Mouse (Mus musculus): ENCODE data around the gene Ccer2. TPM values are rescaled to one million over a fixed set of nuclear protein-coding genes. Genes with fewer than 3 reads are reported as not detected.

Ccer2 gene
- polyA plus RNA-seq (2015; fragmentation: Nextera tagmentation; extraction: Ambion mirVana): 0.82 and 1.9 TPM in 2 replicates

DNA sequence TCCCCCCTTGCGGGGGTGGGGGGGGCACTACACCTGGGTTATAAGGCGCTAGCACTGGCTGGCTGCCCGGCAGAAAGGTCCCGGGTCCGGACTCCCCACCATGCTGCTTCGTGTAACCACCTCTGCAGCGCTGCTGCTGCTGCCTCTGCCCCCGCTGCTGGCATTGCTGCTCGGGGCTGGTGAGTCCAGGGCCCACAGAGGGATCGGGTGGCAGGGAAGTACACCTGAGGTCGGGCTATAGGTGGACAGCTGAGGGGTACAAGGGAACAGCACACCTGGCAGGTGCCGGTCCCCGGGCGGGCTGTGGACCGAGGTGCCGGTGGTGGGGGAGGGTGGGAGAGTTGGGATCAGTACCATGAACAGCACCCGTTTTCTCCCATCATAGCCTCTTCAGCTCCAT, at the start of gene Ccer2:
Gene Ccer2 (plus strand): TSS at position 96 of the 400 bp plus-strand sequence.
- no peaks in the 10 kb centered on the region for H3K9me3 ChIP-seq
- H3K9ac ChIP-seq: no peak within 1 kb of the TSS
- peak within 1 kb of the TSS; percentile 19 for H3K4me2 ChIP-seq
- no peak for ATAC-seq (ENCODE audit: insufficient number of reproducible peaks, low FRiP score, low TSS enrichment, low read depth)
- peaks cover 12% of the 10 kb centered on the region for H3K4me1 ChIP-seq
- peaks cover 45% of the 10 kb centered on the region for H3K36me3 ChIP-seq
- peak within 1 kb of the TSS; percentile 3; the same call in 1 of the 2 replicates for H3K4me3 ChIP-seq
- H3K27me3 ChIP-seq: peaks cover 24% of the 10 kb centered on the region
- 2% methylated on average over 17 of the region's 17 CpGs for WGBS
- no peak within 1 kb of the TSS for H3K27ac ChIP-seq

DNA sequence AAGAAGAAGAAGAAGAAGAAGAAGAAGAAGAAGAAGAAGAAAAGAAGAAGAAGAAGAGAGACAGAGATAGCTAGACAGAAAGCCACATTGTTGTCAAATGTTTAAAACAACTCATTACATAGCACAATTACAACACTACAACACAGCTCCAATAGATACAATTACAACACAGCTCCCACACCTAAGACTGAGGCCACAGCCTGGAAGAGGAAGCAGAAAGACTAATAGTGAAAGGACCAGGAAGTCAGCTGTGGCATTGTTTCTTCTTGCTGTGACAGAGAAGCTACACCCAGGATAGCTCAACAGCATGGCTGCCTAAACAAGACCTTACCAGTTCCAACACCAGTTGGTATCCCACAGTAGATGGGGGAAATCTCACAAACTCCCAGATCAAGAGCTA, 46.5 kb upstream of the Ccer2 start:
- H3K27ac ChIP-seq: no peak overlapping the region
- H3K4me1 ChIP-seq: no peaks in the 10 kb centered on the region
- no peak overlapping the region for H3K9ac ChIP-seq
- H3K4me3 ChIP-seq: no peak overlapping the region
- no peak for ATAC-seq (ENCODE audit: insufficient number of reproducible peaks, low FRiP score, low TSS enrichment, low read depth)
- no peaks in the 10 kb centered on the region for H3K36me3 ChIP-seq
- H3K27me3 ChIP-seq: no peaks in the 10 kb centered on the region
- H3K9me3 ChIP-seq: no peaks in the 10 kb centered on the region
- no peak overlapping the region for H3K4me2 ChIP-seq

DNA sequence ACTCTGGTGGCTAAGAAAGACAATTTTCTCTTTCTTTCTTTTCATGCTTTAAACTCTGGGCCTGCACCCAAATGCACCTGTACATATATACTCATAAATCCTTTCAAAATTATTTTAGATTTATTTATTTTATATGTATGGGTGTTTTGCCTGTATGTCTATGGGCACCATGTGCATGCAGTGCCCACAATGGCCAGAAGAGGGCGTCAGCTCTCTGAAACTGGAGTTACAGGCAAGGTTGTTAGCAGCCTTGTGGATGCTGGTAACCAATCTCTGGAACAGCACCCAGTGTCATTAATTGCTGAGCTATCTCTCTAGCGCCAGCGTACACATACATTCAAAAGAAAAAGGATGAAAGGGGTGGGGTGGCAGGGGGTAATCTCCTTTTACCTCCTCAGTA, 45.0 kb upstream of the Ccer2 start:
- Histone ChIP-seq H3K4me1 (no peaks in the 10 kb centered on the region), H3K9me3 (no peaks in the 10 kb centered on the region), H3K27me3 (no peaks in the 10 kb centered on the region), H3K4me2 (no peak overlapping the region), H3K27ac (no peak overlapping the region), H3K4me3 (no peak overlapping the region), H3K9ac (no peak overlapping the region), H3K36me3 (no peaks in the 10 kb centered on the region)
- no peak for ATAC-seq (ENCODE audit: insufficient number of reproducible peaks, low FRiP score, low TSS enrichment, low read depth)
- 68% methylated on average over 3 of the region's 3 CpGs for WGBS

DNA sequence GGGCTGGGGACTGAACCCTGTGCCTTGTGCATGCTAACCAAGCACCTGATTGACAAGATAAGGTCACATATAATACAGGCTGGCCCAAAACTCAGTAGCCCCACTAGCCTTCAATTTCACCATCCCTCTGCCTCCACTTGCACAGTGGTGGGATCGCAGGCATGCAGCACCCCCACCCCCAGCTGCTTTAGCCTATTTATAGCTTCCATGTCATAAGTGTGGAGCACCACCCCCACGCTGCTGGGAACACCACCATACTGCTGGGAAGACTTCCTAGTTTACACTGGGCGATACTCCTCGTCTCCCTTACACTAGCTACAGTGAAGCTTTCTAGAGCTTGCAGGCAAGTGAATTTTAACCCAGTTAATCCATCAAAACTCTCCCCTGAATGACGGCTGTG, 41.3 kb upstream of the Ccer2 start:
- Histone ChIP-seq H3K4me2 (no peak overlapping the region), H3K4me3 (no peak overlapping the region), H3K27me3 (no peaks in the 10 kb centered on the region), H3K9me3 (no peaks in the 10 kb centered on the region), H3K27ac (no peak overlapping the region), H3K4me1 (peaks cover 16% of the 10 kb centered on the region; the same call in 1 of the 2 replicates), H3K36me3 (no peaks in the 10 kb centered on the region), H3K9ac (no peak overlapping the region)
- ATAC-seq (ENCODE audit: insufficient number of reproducible peaks, low FRiP score, low TSS enrichment, low read depth): no peak
- WGBS: 70% methylated on average over 5 of the region's 5 CpGs

DNA sequence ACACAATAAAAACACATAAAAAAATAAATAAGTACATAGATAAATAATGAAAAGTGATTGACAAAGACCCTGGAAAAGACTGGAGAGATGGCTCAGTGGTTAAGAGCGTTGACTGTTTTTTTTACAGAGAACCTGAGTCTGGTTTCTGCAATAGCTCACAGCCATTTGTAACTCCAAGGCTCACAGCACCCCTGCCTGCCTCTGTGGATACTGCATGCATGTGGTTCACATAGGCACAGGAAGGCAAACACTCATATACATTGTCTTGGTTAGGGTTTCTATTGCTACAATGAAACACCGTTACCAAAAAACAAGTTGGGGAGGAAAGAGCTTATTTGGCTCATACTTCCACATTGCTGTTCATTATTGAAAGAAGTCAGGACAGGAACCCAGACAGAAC, 40.4 kb upstream of the Ccer2 start:
- H3K9ac ChIP-seq: no peak overlapping the region
- no peaks in the 10 kb centered on the region for H3K36me3 ChIP-seq
- ATAC-seq (ENCODE audit: insufficient number of reproducible peaks, low FRiP score, low TSS enrichment, low read depth): no peak
- H3K4me3 ChIP-seq: no peak overlapping the region
- H3K9me3 ChIP-seq: no peaks in the 10 kb centered on the region
- no peak overlapping the region for H3K4me2 ChIP-seq
- 90% methylated on average over 2 of the region's 2 CpGs for whole genome bisulfite sequencing
- peaks cover 16% of the 10 kb centered on the region; the same call in 1 of the 2 replicates for H3K4me1 ChIP-seq
- H3K27ac ChIP-seq: no peak overlapping the region
- no peaks in the 10 kb centered on the region for H3K27me3 ChIP-seq

DNA sequence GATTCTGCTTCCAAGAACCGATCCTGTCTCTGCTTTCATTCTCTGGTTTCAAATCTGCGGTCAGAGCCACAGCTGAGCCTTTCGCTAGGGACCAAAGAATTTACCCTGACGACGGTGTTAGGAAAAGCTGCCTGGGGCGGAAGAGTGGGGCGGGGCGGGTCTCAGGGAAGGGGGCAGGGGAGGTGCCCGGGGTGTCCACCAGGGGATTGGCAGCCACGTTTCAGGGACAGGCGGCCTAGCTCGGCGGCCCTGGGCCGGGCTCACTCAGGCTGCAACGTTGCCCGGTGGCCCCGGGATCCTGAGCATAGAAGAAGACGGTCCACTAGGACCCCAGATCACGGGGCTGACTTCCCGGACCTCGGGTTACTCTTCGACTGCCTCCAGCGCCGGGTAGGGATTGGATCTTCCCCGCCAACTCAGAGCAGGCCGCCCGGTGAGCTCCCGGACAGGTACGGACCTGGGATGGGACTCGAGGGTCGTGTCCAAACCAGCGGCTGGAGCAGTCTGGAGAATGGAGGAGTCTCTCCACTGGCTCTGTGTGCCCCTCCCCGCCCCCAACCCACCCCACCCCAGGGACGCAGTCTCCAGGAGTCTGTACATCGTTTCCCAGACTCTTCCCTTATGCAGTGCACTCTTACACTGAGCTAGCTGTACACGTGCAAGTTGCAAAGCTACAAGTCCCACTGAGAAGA, 39.2 kb upstream of the Ccer2 start, which contains the start of gene Fbxo17:
Gene Fbxo17 (plus strand): TSS at position 215 of the 692 bp plus-strand sequence.
- Histone ChIP-seq H3K4me2 (peak within 1 kb of the TSS; percentile 65), H3K4me1 (peaks cover 21% of the 10 kb centered on the region; the same call in 1 of the 2 replicates), H3K9me3 (no peaks in the 10 kb centered on the region), H3K36me3 (no peaks in the 10 kb centered on the region), H3K9ac (peak within 1 kb of the TSS; percentile 64), H3K4me3 (peak within 1 kb of the TSS; percentile 57), H3K27me3 (no peaks in the 10 kb centered on the region), H3K27ac (peak within 1 kb of the TSS; percentile 87)
- peak; percentile 82 for ATAC-seq (ENCODE audit: insufficient number of reproducible peaks, low FRiP score, low TSS enrichment, low read depth)
- under 1% methylated on average over 36 of the region's 36 CpGs for WGBS

DNA sequence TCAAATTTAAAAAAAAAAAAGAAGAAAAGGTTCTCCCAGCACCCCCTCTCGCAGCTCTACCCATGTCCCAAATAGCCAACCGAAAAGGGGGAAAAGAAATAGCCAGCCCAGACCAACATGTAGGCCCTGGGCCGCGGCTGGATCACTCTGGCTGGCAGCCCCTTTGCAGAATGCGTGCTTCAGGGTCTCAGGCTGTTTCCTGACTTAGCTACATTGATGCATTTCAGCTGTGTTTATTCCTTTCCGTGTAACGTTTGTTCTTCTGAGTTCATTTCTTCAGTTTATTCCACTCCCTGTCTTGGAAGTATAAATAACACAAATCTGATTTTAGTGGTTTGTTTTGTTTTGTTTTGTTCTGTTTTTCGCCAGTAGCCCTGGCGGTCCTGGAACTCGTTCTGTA, 38.2 kb upstream of the Ccer2 start:
- Histone ChIP-seq H3K4me3 (peak overlapping the region; percentile 57), H3K4me1 (peaks cover 21% of the 10 kb centered on the region; the same call in 1 of the 2 replicates), H3K4me2 (peak overlapping the region; percentile 65), H3K27ac (no peak overlapping the region), H3K27me3 (no peaks in the 10 kb centered on the region), H3K9me3 (no peaks in the 10 kb centered on the region), H3K36me3 (no peaks in the 10 kb centered on the region), H3K9ac (no peak overlapping the region)
- WGBS: 79% methylated on average over 10 of the region's 10 CpGs
- ATAC-seq (ENCODE audit: insufficient number of reproducible peaks, low FRiP score, low TSS enrichment, low read depth): no peak

DNA sequence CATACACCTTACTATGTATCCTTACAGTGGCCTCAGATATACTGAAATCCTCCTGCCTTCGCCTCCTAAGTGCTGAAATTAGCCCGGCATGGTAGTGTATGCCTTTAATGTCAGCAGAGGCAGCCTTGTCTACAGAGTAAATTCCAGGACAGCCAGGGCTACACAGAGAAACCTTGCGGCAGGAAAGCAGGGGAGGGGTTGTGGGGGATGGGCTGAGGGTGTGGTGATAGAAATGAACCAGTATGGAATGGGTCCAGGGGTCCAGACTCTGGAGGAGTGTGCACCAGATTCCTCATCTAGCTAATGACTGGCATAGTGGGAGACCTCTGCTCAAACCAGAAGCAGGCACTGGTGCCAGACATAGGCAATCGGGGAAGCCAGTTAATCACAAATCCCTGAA, 36.8 kb upstream of the Ccer2 start:
- 47% methylated on average over 4 of the region's 4 CpGs for WGBS
- no peak overlapping the region for H3K4me2 ChIP-seq
- ATAC-seq (ENCODE audit: insufficient number of reproducible peaks, low FRiP score, low TSS enrichment, low read depth): no peak

DNA sequence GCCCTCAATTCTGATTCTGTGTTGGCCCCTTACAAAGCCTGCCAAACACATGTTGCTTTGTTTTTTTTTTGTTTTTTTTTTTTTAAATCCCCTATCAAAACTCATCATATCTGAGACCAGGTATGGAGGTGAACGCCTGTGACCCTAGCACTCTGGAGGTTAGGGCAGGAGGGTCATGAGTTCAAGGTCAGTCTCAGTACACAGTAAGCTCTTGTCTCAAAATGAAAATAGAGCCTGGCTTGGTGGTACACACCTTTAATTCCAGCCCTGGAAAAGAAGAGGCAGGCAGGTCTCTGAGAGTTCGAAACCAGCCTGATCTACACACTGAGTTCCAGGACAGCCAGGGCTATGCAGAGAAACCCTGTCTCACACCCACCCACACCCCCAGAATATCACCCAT, 36.3 kb upstream of the Ccer2 start:
- H3K9ac ChIP-seq: no peak overlapping the region
- H3K4me3 ChIP-seq: no peak overlapping the region
- no peak overlapping the region for H3K27ac ChIP-seq
- no peaks in the 10 kb centered on the region for H3K27me3 ChIP-seq
- no peaks in the 10 kb centered on the region for H3K9me3 ChIP-seq
- ATAC-seq (ENCODE audit: insufficient number of reproducible peaks, low FRiP score, low TSS enrichment, low read depth): no peak
- peaks cover 12% of the 10 kb centered on the region for H3K36me3 ChIP-seq
- 86% methylated on average over 2 of the region's 2 CpGs for WGBS
- no peak overlapping the region for H3K4me2 ChIP-seq
- H3K4me1 ChIP-seq: peaks cover 21% of the 10 kb centered on the region; the same call in 1 of the 2 replicates

More for the DNA sequence above, 36.8 kb upstream of the Ccer2 start:
- Histone ChIP-seq H3K27ac (no peak overlapping the region), H3K36me3 (peaks cover 8% of the 10 kb centered on the region), H3K9me3 (no peaks in the 10 kb centered on the region), H3K4me3 (no peak overlapping the region), H3K4me1 (peaks cover 21% of the 10 kb centered on the region; the same call in 1 of the 2 replicates), H3K9ac (no peak overlapping the region), H3K27me3 (no peaks in the 10 kb centered on the region)

DNA sequence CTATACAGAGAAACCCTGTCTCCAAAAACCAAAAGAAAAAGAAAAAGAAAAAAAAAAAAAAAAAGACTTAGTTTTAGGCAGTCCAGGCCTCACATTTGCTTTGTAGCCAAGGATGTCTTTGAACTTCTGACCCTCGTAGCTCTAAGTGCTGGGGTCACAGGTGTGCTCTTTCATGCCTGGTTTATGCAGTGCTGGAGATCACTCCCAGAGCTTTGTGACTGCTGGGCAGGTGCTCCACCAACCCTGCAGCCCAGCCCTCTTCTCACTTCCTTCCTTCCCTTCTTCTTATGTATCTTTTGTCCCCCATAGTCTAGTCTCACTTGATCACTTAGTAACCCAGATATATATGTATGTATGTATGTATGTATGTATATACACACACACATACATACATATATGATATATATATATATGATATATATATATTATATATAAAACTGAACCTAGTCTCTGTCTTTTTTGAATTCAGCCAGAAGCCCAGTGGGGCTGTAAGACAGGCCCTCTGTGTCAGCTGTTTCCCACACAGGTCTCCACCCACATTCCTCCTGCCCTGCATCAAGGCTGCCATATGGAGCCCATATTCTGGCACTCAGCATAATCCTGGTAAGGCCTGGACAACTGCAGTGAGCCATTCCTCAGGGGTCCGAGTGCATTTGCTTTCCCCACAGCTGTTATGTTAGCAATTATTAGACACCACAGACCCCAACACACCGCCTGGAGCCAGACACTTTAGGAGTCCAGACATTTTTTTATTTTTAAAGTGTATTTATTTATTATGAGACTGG, 35.0 kb upstream of the Ccer2 start:
- H3K36me3 ChIP-seq: peaks cover 20% of the 10 kb centered on the region
- H3K9ac ChIP-seq: no peak overlapping the region
- H3K27me3 ChIP-seq: no peaks in the 10 kb centered on the region
- H3K4me2 ChIP-seq: no peak overlapping the region
- no peaks in the 10 kb centered on the region for H3K9me3 ChIP-seq
- peak; percentile 61; the same call in 1 of the 2 replicates for ATAC-seq (ENCODE audit: insufficient number of reproducible peaks, low FRiP score, low TSS enrichment, low read depth)
- H3K4me1 ChIP-seq: peaks cover 21% of the 10 kb centered on the region; the same call in 1 of the 2 replicates
- 0 out of 2 replicates have a peak overlapping the region, but pooled peaks have one; percentile 1 for H3K27ac ChIP-seq
- H3K4me3 ChIP-seq: no peak overlapping the region
- 44% methylated on average over 3 of the region's 3 CpGs for WGBS

DNA sequence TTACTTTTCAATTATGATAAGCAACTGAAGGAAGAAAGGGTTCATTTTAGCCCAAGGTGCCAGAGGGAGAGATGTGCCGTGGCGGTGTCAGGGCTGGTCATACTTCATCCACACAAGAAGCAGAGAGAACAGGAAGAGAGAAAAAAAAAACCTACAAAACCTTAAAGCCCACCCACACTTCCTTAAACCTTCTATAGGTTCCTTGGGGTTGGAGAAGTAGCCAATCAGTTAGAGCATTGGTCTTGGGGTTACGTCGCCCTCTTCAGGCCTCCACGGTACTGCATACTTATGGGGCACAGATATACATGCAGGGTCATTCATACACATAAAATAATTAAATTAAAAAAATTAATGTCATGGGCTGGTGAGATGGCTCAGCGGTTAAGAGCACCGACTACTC, 33.9 kb upstream of the Ccer2 start:
- Histone ChIP-seq H3K27ac (no peak overlapping the region), H3K4me2 (no peak overlapping the region), H3K9me3 (no peaks in the 10 kb centered on the region), H3K27me3 (no peaks in the 10 kb centered on the region), H3K9ac (no peak overlapping the region), H3K4me1 (peaks cover 18% of the 10 kb centered on the region; the same call in 1 of the 2 replicates), H3K36me3 (peaks cover 20% of the 10 kb centered on the region), H3K4me3 (no peak overlapping the region)
- ATAC-seq (ENCODE audit: insufficient number of reproducible peaks, low FRiP score, low TSS enrichment, low read depth): no peak
- WGBS: 93% methylated on average over 7 of the region's 7 CpGs

DNA sequence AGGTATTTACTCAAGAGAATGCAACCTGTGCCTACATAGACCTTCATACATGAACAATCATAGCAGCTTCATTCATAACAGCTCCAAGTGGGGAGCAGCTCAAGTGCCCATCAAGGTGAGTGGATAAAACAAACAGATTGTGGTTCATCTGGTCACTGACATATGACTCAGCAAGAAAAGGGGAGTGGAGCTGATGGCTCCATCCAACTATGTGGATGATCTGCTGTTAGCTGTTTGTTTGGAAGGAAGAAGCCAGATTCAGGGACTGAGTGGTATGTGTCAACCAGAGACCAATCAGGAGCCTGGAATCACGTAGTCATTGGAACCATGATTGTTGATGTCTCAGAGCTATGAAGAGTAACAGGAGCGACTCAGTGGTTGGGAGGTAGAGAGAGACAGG, 31.4 kb upstream of the Ccer2 start:
- no peak overlapping the region for H3K27ac ChIP-seq
- H3K36me3 ChIP-seq: peaks cover 32% of the 10 kb centered on the region
- H3K9ac ChIP-seq: no peak overlapping the region
- H3K4me3 ChIP-seq: no peak overlapping the region
- H3K27me3 ChIP-seq: no peaks in the 10 kb centered on the region
- no peak overlapping the region for H3K4me2 ChIP-seq
- no peak for ATAC-seq (ENCODE audit: insufficient number of reproducible peaks, low FRiP score, low TSS enrichment, low read depth)
- 92% methylated on average over 2 of the region's 2 CpGs for WGBS
- H3K4me1 ChIP-seq: 0 out of 2 replicates have a peak, but pooled peaks cover 5% of the 10 kb centered on the region
- H3K9me3 ChIP-seq: no peaks in the 10 kb centered on the region
